Mouse (Mus musculus): ENCODE results near the gene Txnl4b.

DNA sequence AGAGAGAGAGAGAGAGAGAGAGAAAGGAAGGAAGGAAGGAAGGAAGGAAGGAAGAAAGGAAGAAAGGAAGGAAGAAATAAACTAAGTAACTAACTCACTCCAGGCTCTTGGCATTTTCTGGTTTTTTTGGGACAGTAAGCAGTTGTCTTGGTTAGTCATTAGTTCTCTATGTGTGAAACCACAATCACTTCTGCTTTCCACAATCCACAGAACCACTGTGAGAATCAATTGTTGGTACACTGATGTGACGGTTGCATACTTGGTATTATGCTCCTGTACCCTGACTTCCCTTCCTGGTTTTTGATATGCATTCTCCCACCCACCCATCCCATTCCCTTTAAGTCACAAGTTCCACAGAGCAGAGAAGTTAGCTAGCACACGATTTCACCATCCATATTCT, 1.8 kb upstream of the Txnl4b start:
- TF ChIP-seq CTCF (conservative IDR thresholded peaks at IDR 0.05 in 1 of 2, IDR thresholded peaks at IDR 0.05 in 1 of 2; ENCODE audit: low read depth in 2 of 2, low read length in 2 of 2) (no peak), POLR2A (IDR thresholded peaks at IDR 0.05; ENCODE audit: low read depth, low read length) (no peak), USF2 (conservative IDR thresholded peaks at IDR 0.05; ENCODE audit: low read depth, low read length) (no peak), SMC3 (IDR thresholded peaks at IDR 0.05; ENCODE audit: low read depth, low read length) (no peak), USF1 (IDR thresholded peaks at IDR 0.05; ENCODE audit: low read depth, low read length) (no peak), POLR2AphosphoS2 (IDR thresholded peaks at IDR 0.05; ENCODE audit: low read depth, low read length) (no peak), MAX (IDR thresholded peaks at IDR 0.05; ENCODE audit: low read length) (no peak), RCOR1 (conservative IDR thresholded peaks at IDR 0.05; ENCODE audit: low read depth, low read length) (no peak), KAT2A (IDR thresholded peaks at IDR 0.05; ENCODE audit: insufficient replicate concordance, low read length) (no peak), EP300 (IDR thresholded peaks at IDR 0.05; ENCODE audit: low read length) (no peak), IRF4 (IDR thresholded peaks at IDR 0.05; ENCODE audit: low read depth, low read length) (no peak), UBTF (IDR thresholded peaks at IDR 0.05; ENCODE audit: low read depth, low read length) (no peak), ZC3H11A (IDR thresholded peaks at IDR 0.05; ENCODE audit: low read depth, low read length) (no peak), GABPA (IDR thresholded peaks at IDR 0.05; ENCODE audit: insufficient replicate concordance, low read depth, low read length) (no peak)

Data from CH12.LX (cell line).